Mouse (Mus musculus) right cerebral cortex, postnatal 14 days (tissue): ENCODE measurements around the gene P3h3.
"Not testable (repeated sequence)": the region's sequence is repeated elsewhere in the genome, so short reads cannot be mapped to it uniquely, and the experiment has no call there.

Experiments used
- DNase-seq: peaks from one replicate; pipeline ENCODE4 v3.0.0; 2022

P3h3 gene

DNA sequence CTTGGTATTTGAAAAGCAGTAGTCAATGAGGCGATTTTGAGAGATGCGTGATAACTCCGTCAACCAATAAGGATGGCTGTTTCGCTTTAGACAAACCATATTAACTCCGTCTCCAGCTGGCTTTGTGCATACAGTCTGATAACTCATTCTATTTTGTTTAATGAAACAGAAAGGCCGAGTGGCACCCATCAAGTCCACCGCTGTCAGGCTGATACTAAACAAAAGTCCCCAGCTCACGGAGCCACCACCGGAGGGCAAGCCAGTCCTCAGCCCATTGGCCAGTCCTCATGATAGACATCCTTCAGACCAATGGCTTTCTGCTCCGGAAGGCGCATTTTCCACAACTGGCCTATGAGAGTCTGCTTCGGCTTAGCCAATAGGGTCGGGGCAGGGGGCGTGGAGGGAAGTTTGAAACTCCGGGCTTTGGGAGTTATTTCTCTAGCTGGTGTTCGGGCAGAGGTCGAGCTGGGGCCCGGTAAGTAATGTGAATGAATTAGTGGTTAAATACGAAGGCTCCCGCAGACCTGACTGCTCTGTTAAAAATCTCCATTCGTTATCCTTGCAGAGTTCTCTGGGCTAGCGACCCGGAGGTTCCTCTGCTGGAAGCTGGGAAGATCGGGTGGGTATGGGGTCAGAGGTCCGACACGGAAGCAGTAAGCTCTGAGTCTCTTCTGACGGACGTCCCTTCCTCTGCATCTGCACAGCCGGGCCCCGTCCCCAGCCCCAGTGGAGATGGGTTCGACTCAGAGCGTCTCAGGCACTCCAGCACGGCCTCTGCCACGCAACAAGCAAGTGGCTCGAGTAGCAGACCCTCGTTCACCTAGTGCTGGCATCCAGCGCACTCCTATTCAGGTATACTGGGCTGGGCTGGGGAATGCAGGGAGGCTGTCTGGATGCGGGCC, 27.5 kb downstream of the P3h3 start:
- DNase-seq = peak; percentile 83

DNA sequence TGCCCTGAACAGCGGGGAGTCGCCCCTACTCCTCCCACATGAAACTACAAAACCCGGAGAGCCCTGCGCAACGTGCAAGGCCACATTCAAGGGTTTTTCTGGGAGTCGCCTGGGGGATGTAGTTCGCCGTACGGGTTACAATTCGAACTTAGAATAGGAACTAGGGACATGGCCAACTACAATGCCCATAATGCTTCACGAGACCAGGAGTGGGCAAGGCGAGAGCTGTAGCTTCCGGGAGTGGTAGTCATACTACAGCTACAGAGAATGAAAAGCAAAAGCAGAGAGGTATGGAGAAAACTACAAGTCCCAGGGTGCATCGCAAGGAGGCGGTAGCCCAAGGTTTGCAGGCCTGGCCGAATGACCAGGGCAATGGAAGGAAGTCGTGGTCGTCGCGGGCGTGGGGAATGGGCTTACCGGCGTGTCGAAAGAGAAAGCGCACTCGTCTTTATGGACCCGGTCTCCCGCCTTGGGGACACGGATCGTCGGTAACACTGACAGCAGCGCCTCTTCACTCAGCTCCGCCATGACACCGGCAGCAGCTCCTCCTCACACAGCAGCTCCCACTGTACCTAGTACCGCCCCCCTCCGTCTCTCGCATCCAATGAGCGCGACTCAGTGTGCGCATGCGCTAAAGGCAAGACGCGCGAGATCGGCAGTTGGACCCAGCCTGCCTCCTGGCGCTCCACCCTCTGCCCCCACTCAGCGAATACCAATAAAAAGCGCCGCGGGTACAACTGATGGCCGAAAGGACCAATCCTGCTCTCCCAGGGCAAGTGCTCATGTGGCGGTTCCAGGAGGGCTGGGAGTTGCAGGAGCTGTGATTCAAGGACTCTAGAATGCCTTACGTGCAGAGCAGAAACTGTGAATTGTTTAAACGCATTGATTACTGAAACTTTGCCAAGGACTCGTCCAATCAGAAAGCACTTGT, 28.4 kb downstream of the P3h3 start, which contains the start of the genes Usp5 and Cdca3:
Gene Usp5, minus strand, starts transcription at position 617 of the 931 bp plus-strand sequence.
Gene Cdca3, plus strand, starts transcription at position 680 of the 931 bp plus-strand sequence.
- DNase-seq = peak; percentile 97

DNA sequence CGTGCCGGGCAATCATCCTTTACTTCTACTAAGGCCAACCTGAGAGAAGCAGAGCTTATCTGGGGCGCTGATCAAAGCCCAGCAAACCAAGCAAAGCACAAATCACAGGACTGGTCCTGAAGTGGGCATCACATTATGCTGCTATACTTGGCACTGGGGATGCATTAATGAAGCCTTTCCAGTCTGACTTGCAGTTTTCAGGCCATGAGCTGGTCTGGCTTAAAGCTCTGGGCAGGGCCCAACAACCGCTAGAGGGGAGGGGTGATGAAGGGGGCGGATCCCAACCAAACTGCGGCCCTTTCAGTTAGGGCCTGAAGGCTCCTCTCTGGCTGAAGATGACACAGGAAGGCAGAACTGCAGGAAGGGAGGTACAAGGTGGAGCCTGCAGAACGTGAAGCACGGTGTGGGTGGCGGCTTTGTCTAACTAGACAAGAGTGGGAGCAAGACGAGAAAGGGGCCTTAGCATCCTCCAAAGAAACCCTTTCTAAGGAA, 29.4 kb downstream of the P3h3 start:
- peak; percentile 33 for DNase-seq

DNA sequence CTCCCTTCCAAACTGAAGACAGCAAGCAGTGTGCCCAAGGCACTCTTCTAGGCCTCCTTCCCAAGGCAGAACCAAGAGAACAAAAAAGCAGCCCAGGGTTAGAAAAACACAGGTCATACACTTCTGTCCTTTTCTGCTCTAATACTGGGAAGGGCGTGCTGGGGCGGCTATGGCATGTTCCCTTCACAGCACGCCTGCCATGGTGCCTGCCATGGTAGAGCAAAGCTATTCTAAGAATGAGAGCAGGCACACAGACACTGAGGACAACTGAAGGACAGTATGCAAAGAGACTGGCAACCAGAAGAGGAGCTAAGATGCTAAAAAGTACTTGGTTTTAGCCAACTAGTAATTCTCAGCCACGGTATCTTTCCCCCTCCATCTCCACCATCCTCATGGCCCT, 35.5 kb downstream of the P3h3 start:
- no peak for DNase-seq

DNA sequence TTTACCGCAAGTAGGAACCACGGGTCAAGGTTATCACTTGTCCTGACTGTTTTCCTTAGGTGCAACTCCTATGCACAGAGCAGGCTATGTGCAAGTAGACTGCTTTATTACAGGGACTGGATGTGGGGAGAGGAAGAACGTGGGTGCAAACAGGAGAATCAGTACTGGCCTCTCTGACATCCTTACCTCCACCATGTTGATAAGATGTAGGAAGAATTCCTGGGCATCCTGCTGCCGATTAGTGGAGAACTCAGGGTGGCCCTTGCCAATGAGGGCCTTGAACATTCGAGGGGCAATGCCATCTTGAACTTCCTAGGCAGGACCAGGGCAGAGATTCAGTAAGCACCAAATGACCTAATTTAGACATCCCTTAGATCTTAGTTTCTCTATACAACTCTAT, 36.7 kb downstream of the P3h3 start:
- DNase-seq = no peak

DNA sequence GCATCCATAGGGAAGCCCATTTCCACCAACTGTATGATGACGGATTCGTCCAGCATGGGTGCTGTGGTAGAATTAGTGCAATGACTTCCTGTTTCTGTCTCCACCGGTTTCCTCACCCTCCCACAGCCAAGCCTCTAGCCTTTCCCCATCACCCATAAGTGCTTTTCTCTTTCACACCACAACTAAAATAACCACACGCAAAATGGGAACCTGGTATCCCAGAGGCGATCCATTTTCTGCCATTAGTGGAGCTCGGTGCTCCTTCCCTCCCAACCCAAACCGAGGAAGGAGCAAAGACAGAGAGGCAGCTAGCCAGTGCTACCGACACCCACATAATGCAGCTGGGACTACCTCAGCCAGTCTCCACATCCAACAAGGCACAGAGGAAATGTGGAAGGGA, 39.6 kb downstream of the P3h3 start:
- DNase-seq = no peak

DNA sequence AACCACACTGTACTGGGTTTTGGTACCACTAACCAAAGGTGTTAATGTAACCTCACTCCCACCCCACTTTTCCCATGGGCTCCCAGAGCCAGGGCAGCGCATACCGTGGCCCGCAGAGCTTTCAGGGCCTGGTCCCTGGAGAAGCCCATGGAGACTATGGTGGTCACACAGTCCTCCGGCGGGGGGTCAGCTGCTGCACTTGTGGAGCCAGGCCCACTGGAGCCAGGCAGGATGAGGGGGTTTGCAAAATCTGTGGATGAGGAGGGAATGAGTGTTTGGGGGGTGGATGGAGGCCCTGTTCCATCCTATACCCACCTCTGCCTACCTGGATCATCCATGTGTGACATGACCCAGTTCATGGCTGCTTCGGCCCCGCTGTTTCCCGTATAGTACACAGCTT, 40.0 kb downstream of the P3h3 start:
- DNase-seq = no peak

DNA sequence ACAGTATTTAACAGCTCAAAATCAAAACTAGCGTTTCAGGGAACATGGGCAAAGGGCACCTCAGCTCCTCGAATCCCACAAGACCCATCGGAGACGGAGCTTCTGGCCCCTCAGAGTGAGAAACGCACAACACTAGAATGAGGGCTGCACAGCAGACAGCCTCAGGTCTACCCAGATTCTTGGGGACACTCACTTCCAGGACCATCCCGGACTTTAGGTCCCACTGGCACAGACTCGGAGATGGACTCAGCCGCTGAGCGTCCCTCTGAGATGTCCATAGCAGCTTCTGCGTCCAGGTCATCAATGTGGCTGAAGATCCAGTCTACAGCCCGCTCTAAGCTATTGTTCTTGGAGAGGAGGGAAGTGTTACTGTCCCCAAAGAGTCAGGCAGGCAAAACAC, 40.4 kb downstream of the P3h3 start:
- no peak for DNase-seq

DNA sequence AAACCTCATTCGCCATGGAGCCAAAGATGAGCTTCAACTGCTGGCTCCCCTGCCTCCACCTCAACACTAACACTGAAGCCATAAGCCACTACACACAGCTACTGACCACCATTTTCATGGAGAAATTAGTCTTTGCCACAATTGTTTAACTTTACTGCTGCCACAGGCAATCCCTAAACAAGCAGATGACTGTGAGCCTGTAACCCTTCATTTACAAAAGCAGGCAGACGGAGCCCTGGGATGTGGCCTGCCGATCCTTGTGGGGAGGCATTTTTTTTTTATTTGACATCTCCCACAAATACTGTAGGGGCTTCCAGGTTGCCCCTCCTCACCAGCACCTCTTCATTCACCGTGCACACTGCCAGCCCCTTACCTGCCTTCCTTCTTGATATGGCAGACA, 40.9 kb downstream of the P3h3 start:
- DNase-seq = no peak

DNA sequence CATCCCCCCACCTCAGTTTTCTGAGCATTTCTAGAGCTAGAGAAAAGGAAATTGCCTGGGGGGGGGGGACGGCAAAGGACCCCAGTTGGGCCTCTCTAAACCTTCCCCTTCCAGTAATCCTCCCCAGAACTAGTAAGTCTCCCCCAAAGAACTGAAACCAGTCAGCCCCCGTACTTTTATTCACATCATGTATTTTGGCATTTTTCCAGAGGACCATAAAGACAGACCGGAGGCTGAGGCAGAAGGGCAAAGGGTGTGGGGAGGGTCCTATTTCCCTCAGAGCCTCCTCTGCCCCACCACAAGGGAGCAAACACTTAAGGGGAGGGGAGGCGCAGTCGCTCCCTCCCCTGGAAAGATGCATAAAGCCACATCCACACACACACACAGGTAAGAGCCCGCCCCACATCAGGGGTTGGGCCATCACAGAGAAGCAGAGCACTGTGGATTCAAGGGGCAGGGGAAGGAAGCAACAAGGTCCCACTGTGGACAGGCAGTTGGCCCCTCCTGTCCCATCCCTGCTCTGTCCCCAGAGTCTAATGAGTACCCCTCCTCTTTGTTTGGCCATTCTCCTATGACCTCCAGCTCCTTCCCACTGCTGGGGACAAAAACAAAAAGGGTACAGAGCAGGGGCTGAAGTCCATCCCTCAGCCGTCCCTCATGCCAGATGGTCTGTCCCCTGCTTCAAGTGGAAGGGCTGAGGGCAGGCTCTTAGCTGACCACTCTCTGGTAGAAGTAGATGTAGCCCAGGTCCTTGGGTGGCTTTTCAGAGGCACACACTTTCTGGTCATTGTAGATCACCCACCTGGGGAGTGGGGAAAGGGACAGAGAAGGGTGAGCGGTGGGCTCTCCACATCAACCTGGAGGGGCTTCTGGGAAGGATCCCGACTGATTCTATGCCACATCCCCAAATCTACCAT, 42.4 kb downstream of the P3h3 start:
- DNase-seq = no peak

DNA sequence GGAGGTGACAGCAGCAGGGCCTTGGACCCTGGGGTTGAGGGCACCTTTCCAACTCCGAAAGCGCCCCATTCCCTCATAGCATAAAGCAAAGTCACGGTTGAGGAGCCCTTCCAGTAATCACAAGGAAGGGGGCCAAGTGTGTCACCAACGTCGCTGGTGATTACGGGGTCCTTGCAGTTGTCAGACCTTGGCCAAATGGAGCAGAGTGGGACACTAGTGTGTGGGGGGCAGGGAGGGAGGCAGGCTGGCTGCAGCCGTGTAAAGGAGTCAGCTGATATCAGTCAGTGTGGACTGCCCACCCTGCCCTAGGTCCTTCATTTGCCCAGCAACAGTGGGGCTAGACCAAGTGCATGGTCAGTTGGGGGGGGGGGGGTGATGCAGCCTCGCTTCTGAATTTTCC, 43.1 kb downstream of the P3h3 start:
- DNase-seq = no peak

DNA sequence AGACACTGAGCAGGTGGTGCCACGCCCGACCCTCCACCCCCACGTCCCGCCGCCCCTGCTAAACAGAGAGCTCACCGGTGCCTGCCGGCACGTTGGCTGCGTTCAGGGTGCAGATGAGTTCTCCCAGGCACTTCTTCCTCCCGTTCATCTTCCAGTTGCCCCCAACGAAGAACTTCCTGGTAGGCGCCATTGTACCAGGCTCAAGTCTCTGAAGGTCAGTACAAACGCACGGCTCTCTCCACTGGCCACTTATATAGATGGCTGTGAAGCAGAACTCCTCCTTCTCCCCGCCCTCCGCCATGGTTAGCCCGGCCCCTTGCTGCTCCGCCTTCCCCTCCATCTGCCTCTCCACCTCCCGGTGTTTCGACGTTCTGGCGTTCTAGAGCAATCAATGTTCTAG, 43.6 kb downstream of the P3h3 start, which contains the start of gene Tpi1:
Gene Tpi1, minus strand, starts transcription at position 364 of the 400 bp plus-strand sequence.
- DNase-seq = peak; percentile 87

DNA sequence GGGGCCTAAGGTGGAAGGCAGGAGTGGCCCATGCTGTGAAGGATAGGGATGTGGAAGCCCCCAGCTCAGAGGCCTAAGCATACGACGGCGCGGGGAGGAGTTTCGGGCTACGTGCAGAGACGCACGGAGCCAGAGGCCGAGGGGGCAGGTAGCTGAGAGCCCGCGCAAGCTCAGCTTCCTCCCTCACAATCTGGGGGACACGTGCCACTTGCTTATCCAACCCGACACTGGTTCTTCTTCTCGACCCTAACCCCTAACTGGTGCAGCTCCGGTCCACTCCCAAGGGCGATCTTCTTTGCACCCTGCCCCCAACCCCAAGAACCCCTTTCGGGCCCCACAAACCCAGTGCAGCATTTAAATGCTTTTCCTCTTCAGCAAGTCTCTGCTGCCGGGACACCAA, 44.1 kb downstream of the P3h3 start:
- peak; percentile 76 for DNase-seq

DNA sequence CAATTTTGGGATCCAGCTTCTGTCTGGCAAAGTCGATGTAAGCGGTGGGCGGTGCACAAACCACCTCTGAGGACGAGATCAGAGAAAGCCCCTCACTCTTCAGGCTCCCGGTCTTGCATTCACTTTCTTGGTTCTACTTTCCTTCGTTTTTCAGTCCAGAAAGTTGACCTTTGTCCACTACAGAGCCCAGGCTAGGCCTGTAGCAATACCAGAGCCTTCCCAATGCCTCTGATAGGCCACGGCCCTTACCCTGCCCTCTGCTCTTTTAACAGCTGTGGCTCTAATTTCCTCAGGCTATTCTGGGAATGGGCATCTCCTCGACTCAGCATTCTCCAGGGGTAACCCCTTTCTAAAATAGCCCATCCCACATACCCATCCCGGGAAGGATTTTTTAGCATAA, 44.7 kb downstream of the P3h3 start:
- no peak for DNase-seq

DNA sequence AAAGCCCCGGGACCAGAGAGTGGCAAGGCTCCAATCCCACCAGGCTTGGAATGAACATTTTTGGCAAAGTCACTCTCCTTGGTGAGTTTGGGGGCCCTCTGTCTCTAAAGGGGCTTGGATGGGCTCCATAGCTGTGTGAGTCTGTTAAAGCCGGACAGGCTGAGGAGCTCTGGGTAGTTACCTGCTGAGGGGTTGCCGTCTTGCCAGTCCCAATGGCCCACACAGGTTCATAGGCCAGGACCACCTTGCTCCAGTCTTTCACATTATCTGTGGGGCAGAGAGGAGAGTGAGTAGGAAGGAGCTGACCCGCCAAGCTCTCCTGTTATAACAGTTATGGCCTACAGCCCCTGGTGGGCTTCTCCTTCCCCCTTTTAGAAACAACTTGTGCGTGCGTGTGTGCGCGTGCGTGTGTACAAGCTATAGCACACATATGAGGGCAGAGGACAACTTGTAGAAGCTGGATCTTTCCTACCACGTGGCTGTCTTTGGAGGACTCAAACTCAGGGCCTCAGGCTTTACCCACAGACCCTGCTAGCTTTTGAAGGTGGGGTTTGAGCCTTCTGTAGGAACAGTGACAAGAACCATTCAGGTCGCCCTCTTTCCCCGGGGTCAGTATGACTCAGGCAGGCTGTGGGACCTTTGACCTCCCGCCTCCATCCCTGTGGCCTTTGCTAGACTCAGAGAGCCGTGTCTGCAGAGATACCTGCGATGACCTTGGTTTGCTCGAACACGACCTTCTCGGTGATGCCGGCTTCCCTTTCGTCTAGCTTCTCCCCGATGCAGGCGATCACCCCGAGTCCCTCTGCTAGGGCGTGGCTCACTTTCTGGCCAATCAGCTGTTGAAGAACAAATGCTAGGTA, 45.6 kb downstream of the P3h3 start:
- DNase-seq = no peak

DNA sequence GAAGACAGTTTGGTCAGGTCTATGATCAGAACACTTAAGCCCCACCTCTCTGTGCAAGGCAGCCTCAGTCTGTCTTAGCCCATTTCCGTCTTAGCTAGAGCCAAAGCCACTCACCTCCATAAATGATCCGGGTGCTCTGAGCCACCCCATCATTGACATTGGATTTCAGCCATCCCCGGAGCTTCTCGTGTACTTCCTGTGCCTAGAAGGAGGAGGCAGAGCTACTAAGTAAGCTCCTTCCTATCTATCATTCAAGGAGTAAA, 46.2 kb downstream of the P3h3 start:
- no peak for DNase-seq

DNA sequence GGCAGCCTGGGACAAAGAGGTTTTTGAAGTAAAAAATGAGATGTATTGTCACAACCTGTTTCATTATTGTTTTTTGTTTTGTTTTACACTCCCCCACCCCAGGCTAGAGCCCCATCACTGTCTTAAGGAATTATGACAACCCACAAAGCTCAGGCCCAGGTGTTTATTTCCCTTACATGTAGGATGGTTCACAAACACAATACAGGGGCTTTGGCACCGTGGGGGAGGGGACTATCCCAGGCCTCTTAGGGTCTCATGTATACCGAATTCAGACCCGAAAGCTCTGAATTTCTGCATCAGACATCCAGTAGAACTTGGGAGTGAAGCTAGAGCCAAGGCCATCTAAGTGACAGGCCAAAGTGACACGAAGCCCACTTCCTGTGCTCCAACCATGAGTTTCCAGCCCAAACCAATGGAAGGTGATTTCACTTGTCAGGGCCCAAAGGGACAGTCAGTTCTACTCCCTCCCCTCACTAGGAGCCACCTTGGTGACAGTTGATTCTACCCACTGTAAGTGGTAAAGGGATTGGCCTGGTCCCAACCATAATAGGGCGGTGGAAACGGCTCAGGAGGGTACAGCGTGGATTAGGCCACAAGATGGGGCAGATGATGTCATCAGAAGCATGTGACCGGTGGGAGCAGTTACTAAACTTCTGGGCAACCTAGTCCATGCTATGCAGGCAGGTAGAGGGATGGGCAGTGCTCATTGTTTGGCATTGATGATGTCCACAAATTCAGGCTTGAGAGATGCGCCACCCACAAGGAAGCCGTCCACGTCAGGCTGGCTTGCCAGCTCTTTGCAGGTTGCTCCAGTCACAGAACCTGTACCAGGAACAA, 46.8 kb downstream of the P3h3 start:
- not testable (repeated sequence) for DNase-seq

DNA sequence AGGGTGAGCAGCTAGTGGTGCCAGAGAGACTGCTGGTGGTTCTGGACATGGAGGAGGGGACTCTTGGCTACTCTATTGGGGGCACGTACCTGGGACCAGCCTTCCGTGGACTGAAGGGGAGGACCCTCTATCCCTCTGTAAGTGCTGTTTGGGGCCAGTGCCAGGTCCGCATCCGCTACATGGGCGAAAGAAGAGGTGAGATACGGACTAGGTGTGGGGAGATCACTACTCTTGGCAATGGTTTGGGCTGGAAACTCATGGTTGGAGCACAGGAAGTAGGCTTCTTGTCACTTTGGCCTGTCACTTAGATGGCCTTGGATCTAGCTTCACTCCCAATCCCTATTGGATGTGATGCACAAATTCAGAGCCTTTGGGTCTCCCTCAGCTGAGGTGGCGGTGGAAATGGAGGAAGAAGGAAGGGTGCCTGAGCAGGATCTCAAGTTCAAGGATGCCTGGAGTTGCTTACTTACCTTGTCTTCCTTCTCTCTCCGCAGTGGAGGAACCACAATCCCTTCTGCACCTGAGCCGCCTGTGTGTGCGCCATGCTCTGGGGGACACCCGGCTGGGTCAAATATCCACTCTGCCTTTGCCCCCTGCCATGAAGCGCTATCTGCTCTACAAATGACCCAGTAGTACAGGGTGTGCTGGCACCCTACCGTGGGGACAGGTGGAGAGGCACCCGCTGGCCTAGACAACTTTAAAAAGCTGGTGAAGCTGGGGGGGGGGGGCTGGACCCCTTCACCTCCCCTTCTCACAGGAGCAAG, 47.6 kb downstream of the P3h3 start:
- DNase-seq = no peak

DNA sequence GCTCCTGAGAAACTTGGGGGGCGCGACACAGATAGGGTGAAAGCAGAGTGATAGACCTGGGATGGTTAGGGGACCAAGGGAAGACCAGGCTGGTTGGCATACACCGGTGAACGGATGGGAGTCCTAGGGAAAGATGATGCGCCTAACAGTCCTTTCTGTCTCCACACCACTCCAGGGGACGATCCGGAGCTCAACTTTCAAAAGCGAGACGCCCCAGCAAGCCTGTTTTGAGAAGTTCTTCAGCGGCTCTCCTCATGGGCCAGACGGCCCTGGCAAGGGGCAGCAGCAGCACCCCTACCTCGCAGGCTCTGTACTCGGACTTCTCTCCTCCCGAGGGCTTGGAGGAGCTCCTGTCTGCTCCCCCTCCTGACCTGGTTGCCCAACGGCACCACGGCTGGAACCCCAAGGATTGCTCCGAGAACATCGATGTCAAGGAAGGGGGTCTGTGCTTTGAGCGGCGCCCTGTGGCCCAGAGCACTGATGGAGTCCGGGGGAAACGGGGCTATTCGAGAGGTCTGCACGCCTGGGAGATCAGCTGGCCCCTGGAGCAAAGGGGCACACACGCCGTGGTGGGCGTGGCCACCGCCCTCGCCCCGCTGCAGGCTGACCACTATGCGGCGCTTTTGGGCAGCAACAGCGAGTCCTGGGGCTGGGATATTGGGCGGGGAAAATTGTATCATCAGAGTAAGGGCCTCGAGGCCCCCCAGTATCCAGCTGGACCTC, 48.3 kb downstream of the P3h3 start:
- DNase-seq = peak; percentile 70
